In the genomic region with DNA sequence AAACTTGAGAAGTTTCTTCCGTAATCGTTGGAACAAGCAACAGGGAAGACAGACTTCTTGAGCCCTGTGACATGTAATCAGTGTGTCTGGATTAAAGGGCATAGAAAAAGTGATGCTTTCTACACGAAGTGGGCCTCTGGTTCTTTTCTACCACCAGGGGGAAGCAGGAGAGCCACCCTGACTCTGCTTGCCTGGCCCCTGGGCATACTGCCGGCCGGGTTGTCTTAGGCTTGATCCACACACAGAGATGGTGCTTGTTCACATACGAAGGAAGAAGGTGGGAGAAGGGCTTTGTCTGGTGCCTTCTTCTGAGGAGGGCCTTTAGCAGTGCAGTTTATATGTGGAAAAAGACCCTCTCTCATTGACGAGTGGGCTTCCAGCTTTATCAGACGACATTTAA, we compare ENCODE assay signal across 8 mouse cellular contexts. TPM values are rescaled to one million over a fixed set of nuclear protein-coding genes. Genes with fewer than 3 reads are reported as not detected.
DNase-seq lines count a peak whose midpoint lies in the region; ATAC-seq lines count a peak whose summit lies in the region.

No protein-coding gene starts in this region.

- peaks cover 37% of the 10 kb centered on the region for H3K4me1 ChIP-seq in heart, embryonic 12.5 days (replicated peaks)

- no peak overlapping the region for H3K4me2 ChIP-seq in heart, embryonic 12.5 days

- no peaks in the 10 kb centered on the region for H3K9me3 ChIP-seq in heart, embryonic 12.5 days (replicated peaks)

- peaks cover 56% of the 10 kb centered on the region for H3K27me3 ChIP-seq in heart, embryonic 12.5 days (replicated peaks)

- no peak overlapping the region for H3K9ac ChIP-seq in heart, embryonic 12.5 days

- no peak for ATAC-seq in heart, embryonic 12.5 days (ENCODE audit: insufficient number of reproducible peaks, low FRiP score)
- no peak for ATAC-seq in erythroid progenitor cell, adult 5-6 weeks (replicated peaks; ENCODE audit: low FRiP score, poor library complexity, severe bottlenecking)

- no peak overlapping the region for H3K27ac ChIP-seq in heart, embryonic 12.5 days (ENCODE audit: poor library complexity, severe bottlenecking)

- H3K4me3 ChIP-seq in heart, embryonic 12.5 days: no peak overlapping the region

- intact Hi-C loops in heart, postnatal 14 days (cut with DNase I): loop anchor here (5.0 kb wide), 1 partner anchor 219 kb away; no protein-coding TSS in a partner anchor

- no peaks in the 10 kb centered on the region for H3K36me3 ChIP-seq in heart, embryonic 12.5 days

- peak; percentile 39 to 60 for DNase-seq in heart, postnatal 14 days
- peak; percentile 36 for DNase-seq in Muller cell, postnatal 12 days (ENCODE audit: inconsistent ontology term)
- peak; percentile 72 to 76 for DNase-seq in cerebellum, postnatal 10 days
- peak; percentile 47 to 57 for DNase-seq in kidney, postnatal 36 days
- DNase-seq in left cerebral cortex, adult 8-10 months (ENCODE audit: low spot score in 2 of 2): no peak
- no peak for DNase-seq in layer of hippocampus, adult 8-10 months (ENCODE audit: low spot score in 2 of 2)

- WGBS in heart, embryonic 12.5 days: 44% methylated on average over 8 of the region's 8 CpGs

RNA-seq across cellular contexts. Expression of gene Peli2, which starts 17.5 kb away (rescaled TPM):
- 10 to 100 TPM; 15.6 to 18.6 TPM for total RNA-seq in heart, postnatal 14 days (2021)
- polyA plus RNA-seq in heart, embryonic 12.5 days (2016; fragmentation: Nextera tagmentation; extraction: Ambion mirVana): 3.5 and 4.3 TPM in 2 replicates
- total RNA-seq in erythroid progenitor cell, adult 5-6 weeks (2015; ENCODE audit: low replicate concordance): 0.72 and 2.5 TPM in 2 replicates
- 0.64 and 1.1 TPM in 2 replicates for total RNA-seq in erythroid progenitor cell, adult 5-6 weeks (2017; ENCODE audit: low replicate concordance)
- 10 to 100 TPM; 21.6 to 33.7 (median 30.5) TPM for total RNA-seq in left cerebral cortex, adult 8-10 months (2022)
- total RNA-seq in layer of hippocampus, adult 8-10 months (2022): 10 to 100 TPM; 24.2 to 36.6 (median 30.0) TPM

Comparison
In these comparisons a context has a peak if more than half of its experiments do, and no peak if none do; other contexts are left out.
1. DNase-seq: peak in heart, postnatal 14 days (2 of 2), Muller cell, postnatal 12 days (single experiment), cerebellum, postnatal 10 days (2 of 2) and kidney, postnatal 36 days (2 of 2); none in left cerebral cortex, adult 8-10 months (0 of 2) and layer of hippocampus, adult 8-10 months (0 of 2).
2. RNA of gene Peli2, which starts 17.5 kb away (total RNA-seq): 24.2 to 36.6 TPM in layer of hippocampus, adult 8-10 months, 21.6 to 33.7 TPM in left cerebral cortex, adult 8-10 months and 15.6 to 18.6 TPM in heart, postnatal 14 days; 0.64 to 2.5 TPM in erythroid progenitor cell, adult 5-6 weeks; every median in the first group is over 4 times any median in the second.